Mouse (Mus musculus): ENCODE measurements around the gene Rspo1. TPM values are rescaled to one million over a fixed set of nuclear protein-coding genes. Genes with fewer than 3 reads are reported as not detected.

The Rspo1 gene
- total and polyA plus RNA-seq, 3 experiments, result 0.25 to 0.50 (median 0.31) TPM

- H3K4me1 ChIP-seq (ENCODE audit: control insufficient read depth in 1 of 2, insufficient read depth in 2 of 2), result no peaks in the 10 kb centered on the region
- H3K79me2 ChIP-seq (replicated peaks; ENCODE audit: control insufficient read depth, extremely low read depth, insufficient read depth, poor library complexity, severe bottlenecking), result no peaks in the 10 kb centered on the region
- H3K9me3 ChIP-seq (replicated peaks; ENCODE audit: low read length), result no peaks in the 10 kb centered on the region
- no peak for TF ChIP-seq UBTF (IDR thresholded peaks at IDR 0.05; ENCODE audit: low read depth, low read length)
- TF ChIP-seq MAFK (IDR thresholded peaks at IDR 0.05; ENCODE audit: insufficient replicate concordance, low read length), result no peak
- no peak for TF ChIP-seq MAZ (IDR thresholded peaks at IDR 0.05; ENCODE audit: low read depth, low read length)
- TF ChIP-seq USF1 (IDR thresholded peaks at IDR 0.05; ENCODE audit: low read depth, low read length), result no peak
- no peak for TF ChIP-seq BHLHE40 (IDR thresholded peaks at IDR 0.05; ENCODE audit: low read depth, low read length)
- TF ChIP-seq PAX5 (IDR thresholded peaks at IDR 0.05; ENCODE audit: low read length), result no peak
- no peak for TF ChIP-seq E2F4 (IDR thresholded peaks at IDR 0.05; ENCODE audit: insufficient replicate concordance, low read depth, low read length)
- TF ChIP-seq USF2 (conservative IDR thresholded peaks at IDR 0.05; ENCODE audit: low read depth, low read length), result no peak
- TF ChIP-seq IRF4 (IDR thresholded peaks at IDR 0.05; ENCODE audit: low read depth, low read length), result no peak
- TF ChIP-seq TBP (conservative IDR thresholded peaks at IDR 0.05; ENCODE audit: low read depth, low read length), result no peak
- no peak for TF ChIP-seq EP300 (IDR thresholded peaks at IDR 0.05; ENCODE audit: low read length)
- TF ChIP-seq ZNF384 (IDR thresholded peaks at IDR 0.05; ENCODE audit: low read depth, low read length), result no peak
- TF ChIP-seq ZC3H11A (IDR thresholded peaks at IDR 0.05; ENCODE audit: low read depth, low read length), result no peak
- TF ChIP-seq NRF1 (IDR thresholded peaks at IDR 0.05; ENCODE audit: low read depth, low read length), result no peak
- no peak for TF ChIP-seq RCOR1 (conservative IDR thresholded peaks at IDR 0.05; ENCODE audit: low read depth, low read length)
- TF ChIP-seq MXI1 (IDR thresholded peaks at IDR 0.05; ENCODE audit: low read depth, low read length), result no peak
- TF ChIP-seq ZMIZ1 (IDR thresholded peaks at IDR 0.05; ENCODE audit: low read depth, low read length), result no peak
- TF ChIP-seq SMC3 (IDR thresholded peaks at IDR 0.05; ENCODE audit: low read depth, low read length), result no peak
- no peak for TF ChIP-seq MYC (IDR thresholded peaks at IDR 0.05; ENCODE audit: low read depth, low read length)
- no peak overlapping the region for H3K9ac ChIP-seq (ENCODE audit: insufficient read depth, low read depth)
- no peak overlapping the region for H3K4me3 ChIP-seq (replicated peaks in 1 of 3; ENCODE audit: low read depth in 2 of 3, low read length in 2 of 3, poor library complexity in 1 of 3)
- dilution Hi-C loops (cut with MboI; ENCODE audit: extremely low pct_ligation_motif_present, extremely low pct_unique_long_range_greater_than_20kb, low sequenced_read_pairs), result no loop called here
- H3K27me3 ChIP-seq (replicated peaks), result peaks cover 56% of the 10 kb centered on the region
- H3K27ac ChIP-seq (ENCODE audit: insufficient read depth, low read depth), result no peak overlapping the region
- no peaks in the 10 kb centered on the region for H3K36me3 ChIP-seq (replicated peaks in 1 of 2; ENCODE audit: control insufficient read depth in 1 of 2, insufficient read depth in 1 of 2, low read length in 1 of 2)
- no peak for DNase-seq (ENCODE audit: extremely low read depth)
- in situ Hi-C loops (cut with MboI; ENCODE audit: low pct_ligation_motif_present, low pct_unique_long_range_greater_than_20kb, low sequenced_read_pairs), result no loop called here
- H3K4me2 ChIP-seq (ENCODE audit: insufficient read depth, low read depth, poor library complexity, severe bottlenecking), result no peak overlapping the region
Observed at GRCm38 (mm10) chr4:125008220-125008619, 22.0 kb downstream of the Rspo1 start.

- DNase-seq (ENCODE audit: extremely low read depth), result no peak
- H3K27ac ChIP-seq (ENCODE audit: insufficient read depth, low read depth), result no peak overlapping the region
- TF ChIP-seq USF2 (conservative IDR thresholded peaks at IDR 0.05; ENCODE audit: low read depth, low read length) (no peak), ZC3H11A (IDR thresholded peaks at IDR 0.05; ENCODE audit: low read depth, low read length) (no peak), PAX5 (IDR thresholded peaks at IDR 0.05; ENCODE audit: low read length) (no peak), RCOR1 (conservative IDR thresholded peaks at IDR 0.05; ENCODE audit: low read depth, low read length) (no peak), SIN3A (IDR thresholded peaks at IDR 0.05; ENCODE audit: low read length) (no peak), CHD1 (IDR thresholded peaks at IDR 0.05; ENCODE audit: low read depth, low read length) (no peak), ZKSCAN1 (IDR thresholded peaks at IDR 0.05; ENCODE audit: borderline replicate concordance, low read depth, low read length) (no peak), HCFC1 (IDR thresholded peaks at IDR 0.05; ENCODE audit: low read depth, low read length) (no peak), IRF4 (IDR thresholded peaks at IDR 0.05; ENCODE audit: low read depth, low read length) (no peak), GABPA (IDR thresholded peaks at IDR 0.05; ENCODE audit: insufficient replicate concordance, low read depth, low read length) (no peak)
- H3K4me1 ChIP-seq (ENCODE audit: control insufficient read depth in 1 of 2, insufficient read depth in 2 of 2), result no peaks in the 10 kb centered on the region
- H3K9ac ChIP-seq (ENCODE audit: insufficient read depth, low read depth), result no peak overlapping the region
- in situ Hi-C loops (cut with MboI; ENCODE audit: low pct_ligation_motif_present, low pct_unique_long_range_greater_than_20kb, low sequenced_read_pairs), result no loop called here
- peaks cover 55% of the 10 kb centered on the region for H3K27me3 ChIP-seq (replicated peaks)
- no peaks in the 10 kb centered on the region for H3K79me2 ChIP-seq (replicated peaks; ENCODE audit: control insufficient read depth, extremely low read depth, insufficient read depth, poor library complexity, severe bottlenecking)
- H3K9me3 ChIP-seq (replicated peaks; ENCODE audit: low read length), result no peaks in the 10 kb centered on the region
- no peaks in the 10 kb centered on the region for H3K36me3 ChIP-seq (replicated peaks in 1 of 2; ENCODE audit: control insufficient read depth in 1 of 2, insufficient read depth in 1 of 2, low read length in 1 of 2)
- dilution Hi-C loops (cut with MboI; ENCODE audit: extremely low pct_ligation_motif_present, extremely low pct_unique_long_range_greater_than_20kb, low sequenced_read_pairs), result no loop called here
- H3K4me3 ChIP-seq (replicated peaks in 1 of 3; ENCODE audit: low read depth in 2 of 3, low read length in 2 of 3, poor library complexity in 1 of 3), result no peak overlapping the region
- no peak overlapping the region for H3K4me2 ChIP-seq (ENCODE audit: insufficient read depth, low read depth, poor library complexity, severe bottlenecking)
Observed at GRCm38 (mm10) chr4:125008712-125009111, 22.5 kb downstream of the Rspo1 start.

Measured in CH12.LX (cell line).